Mouse (Mus musculus) cortical plate, adult 2 months (tissue): ENCODE results near the gene Tcf7l1.

ENCODE experiments used
- CTCF ChIP-seq: fragments of 200-500 bp; IDR thresholded peaks from 2 replicates; pipeline ENCODE4 v1.5.1; 2011; ENCODE audit warnings: mild to moderate bottlenecking, control low read depth, low read length; ENCODE audit not compliant: insufficient read depth; ENCODE audit errors: extremely low read depth
- POLR2A ChIP-seq: fragments of 200-500 bp; IDR thresholded peaks from 2 replicates; pipeline ENCODE4 v1.6.1; 2011; ENCODE audit warnings: mild to moderate bottlenecking, low read length, control low read depth; ENCODE audit not compliant: insufficient read depth; ENCODE audit errors: extremely low read depth

DNA sequence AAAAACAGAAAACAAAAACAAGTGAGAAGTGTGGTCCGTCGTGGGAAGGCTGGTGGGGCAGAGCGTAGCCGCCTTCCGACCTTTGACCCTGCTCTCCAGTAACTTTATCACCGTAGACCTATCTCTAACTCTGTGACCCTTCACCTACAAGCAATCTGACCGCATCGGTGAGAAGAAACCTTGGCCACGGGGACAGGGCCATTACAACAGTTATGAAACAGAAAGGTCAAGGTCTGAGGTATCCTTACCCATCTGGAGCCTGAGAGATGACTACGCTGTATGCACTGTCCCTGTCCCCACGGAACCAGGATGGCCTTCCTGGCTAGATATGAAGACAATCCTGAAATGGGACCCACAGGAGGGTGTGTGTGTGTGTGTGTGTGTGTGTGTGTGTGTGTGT is 204.9 kb downstream of the Tcf7l1 start:
- TF ChIP-seq POLR2A: no peak
- no peak for TF ChIP-seq CTCF
